Mouse (Mus musculus): ENCODE results near the gene Lgalsl. TPM values are rescaled to one million over a fixed set of nuclear protein-coding genes. Genes with fewer than 3 reads are reported as not detected.

Gene Lgalsl
- total RNA-seq, 1 experiment: 15.7 TPM

DNA sequence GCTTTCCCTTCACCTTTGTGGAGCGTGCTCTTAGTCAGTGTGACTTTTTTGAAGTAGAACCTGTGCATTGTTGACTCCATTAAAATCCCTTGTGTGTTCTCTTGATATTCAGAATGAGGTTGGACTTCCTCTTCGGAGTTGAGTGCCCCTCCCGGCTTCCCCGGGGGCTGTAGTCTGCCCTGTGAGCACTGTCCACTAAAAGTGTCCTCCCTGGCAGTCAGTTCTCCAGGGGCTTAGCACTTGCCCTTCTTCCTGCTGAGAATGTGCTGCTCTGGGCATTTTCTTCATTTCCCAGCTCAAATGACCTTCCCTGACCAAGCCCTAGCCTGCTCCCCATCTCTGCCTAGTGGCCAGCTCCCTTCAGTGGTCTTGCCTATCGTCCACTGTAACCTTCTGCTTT is 6.5 kb upstream of the Lgalsl start:
- in situ Hi-C loops (cut with MboI; ENCODE audit: low sequenced_read_pairs in 2 of 2, unreplicated experiment in 2 of 2): no loop called here
- no peak for TF ChIP-seq HCFC1 (IDR thresholded peaks at IDR 0.05; ENCODE audit: borderline replicate concordance, insufficient read depth, low read length)
- TF ChIP-seq CHD2 (IDR thresholded peaks at IDR 0.05; ENCODE audit: low read depth, low read length): no peak
- TF ChIP-seq ZNF384 (IDR thresholded peaks at IDR 0.05; ENCODE audit: low read depth, low read length): no peak
- no peak for TF ChIP-seq ZC3H11A (IDR thresholded peaks at IDR 0.05; ENCODE audit: borderline replicate concordance, low read depth, low read length)
- TF ChIP-seq MAFK (IDR thresholded peaks at IDR 0.05; ENCODE audit: insufficient read depth, low read depth, low read length): no peak
- Histone ChIP-seq H3K4me1 (ENCODE audit: control insufficient read depth in 2 of 2, insufficient read depth in 2 of 2, low read length in 2 of 2, poor library complexity in 1 of 2) (no peaks in the 10 kb centered on the region), H3K27ac (ENCODE audit: insufficient read depth, low read depth, low read length, poor library complexity, severe bottlenecking) (no peak overlapping the region), H3K9ac (ENCODE audit: insufficient read depth, low read depth, low read length, poor library complexity, severe bottlenecking) (no peak overlapping the region), H3K4me3 (ENCODE audit: insufficient read depth in 1 of 2, low read depth in 1 of 2, low read length in 2 of 2, poor library complexity in 1 of 2, severe bottlenecking in 1 of 2) (no peak overlapping the region), H3K9me3 (ENCODE audit: control insufficient read depth, insufficient read depth, low read depth, low read length) (no peaks in the 10 kb centered on the region), H3K36me3 (ENCODE audit: control insufficient read depth, insufficient read depth, low read length, poor library complexity, severe bottlenecking) (no peaks in the 10 kb centered on the region)
- DNase-seq (ENCODE audit: low read depth, low spot score): no peak

- Histone ChIP-seq H3K9ac (ENCODE audit: insufficient read depth, low read depth, low read length, poor library complexity, severe bottlenecking) (0 out of 2 replicates have a peak overlapping the region, but pooled peaks have one; percentile 81), H3K27ac (ENCODE audit: insufficient read depth, low read depth, low read length, poor library complexity, severe bottlenecking) (no peak overlapping the region), H3K4me3 (ENCODE audit: insufficient read depth in 1 of 2, low read depth in 1 of 2, low read length in 2 of 2, poor library complexity in 1 of 2, severe bottlenecking in 1 of 2) (peak overlapping the region; percentile 83 to 97), H3K36me3 (ENCODE audit: control insufficient read depth, insufficient read depth, low read length, poor library complexity, severe bottlenecking) (peaks cover 9% of the 10 kb centered on the region), H3K9me3 (ENCODE audit: control insufficient read depth, insufficient read depth, low read depth, low read length) (no peaks in the 10 kb centered on the region), H3K4me1 (ENCODE audit: control insufficient read depth in 2 of 2, insufficient read depth in 2 of 2, low read length in 2 of 2, poor library complexity in 1 of 2) (peaks cover 2 to 6% of the 10 kb centered on the region in 2 experiments; a peak in 2 of 4 replicates)
- in situ Hi-C loops (cut with MboI; ENCODE audit: low sequenced_read_pairs in 2 of 2, unreplicated experiment in 2 of 2): no loop called here
- TF ChIP-seq ZNF384 (IDR thresholded peaks at IDR 0.05; ENCODE audit: low read depth, low read length) (no peak), HCFC1 (IDR thresholded peaks at IDR 0.05; ENCODE audit: borderline replicate concordance, insufficient read depth, low read length) (no peak), ZC3H11A (IDR thresholded peaks at IDR 0.05; ENCODE audit: borderline replicate concordance, low read depth, low read length) (no peak), MAFK (IDR thresholded peaks at IDR 0.05; ENCODE audit: insufficient read depth, low read depth, low read length) (no peak), CHD2 (IDR thresholded peaks at IDR 0.05; ENCODE audit: low read depth, low read length) (no peak)
- DNase-seq (ENCODE audit: low read depth, low spot score): no peak
Observed at GRCm38 (mm10) chr11:20831600-20832137, 813 bp upstream of the Lgalsl start.

DNA sequence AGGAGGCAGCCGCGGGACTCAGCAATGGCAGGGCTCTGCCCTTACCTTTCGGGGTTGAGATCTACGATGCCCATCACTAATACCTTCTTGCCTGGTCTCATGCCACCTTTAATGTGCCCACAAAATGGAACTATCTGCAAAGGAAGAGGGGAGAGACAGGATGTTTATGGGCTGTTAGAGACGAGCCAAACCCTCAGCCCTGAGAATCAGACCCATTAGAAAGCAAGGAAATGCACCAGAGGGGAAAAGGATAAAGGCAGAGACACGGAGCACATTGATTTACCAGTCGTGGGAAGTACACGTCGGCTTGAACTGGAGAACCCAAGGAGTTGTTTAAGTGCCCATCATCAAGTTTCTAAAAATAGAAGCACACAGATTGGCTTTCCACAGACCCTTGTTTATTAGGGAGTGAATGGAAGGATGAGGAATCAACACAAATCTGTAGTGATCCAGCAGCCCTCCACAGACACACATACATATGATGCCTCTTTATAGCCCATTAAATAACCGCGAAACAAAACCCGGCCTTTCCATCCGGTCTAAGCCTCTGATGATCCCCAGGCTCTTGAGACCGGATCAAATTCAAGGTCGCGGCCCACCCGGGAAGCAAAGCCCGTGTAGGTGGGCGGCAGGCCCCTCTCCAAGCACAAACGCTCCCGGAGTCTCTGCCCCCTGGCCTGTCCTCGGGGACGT is 717 bp downstream of the Lgalsl start:
- TF ChIP-seq MAFK (IDR thresholded peaks at IDR 0.05; ENCODE audit: insufficient read depth, low read depth, low read length): no peak
- no peak for TF ChIP-seq ZNF384 (IDR thresholded peaks at IDR 0.05; ENCODE audit: low read depth, low read length)
- no peak for TF ChIP-seq ZC3H11A (IDR thresholded peaks at IDR 0.05; ENCODE audit: borderline replicate concordance, low read depth, low read length)
- TF ChIP-seq CHD2 (IDR thresholded peaks at IDR 0.05; ENCODE audit: low read depth, low read length): no peak
- no peak for TF ChIP-seq HCFC1 (IDR thresholded peaks at IDR 0.05; ENCODE audit: borderline replicate concordance, insufficient read depth, low read length)
- no peak overlapping the region for H3K27ac ChIP-seq (ENCODE audit: insufficient read depth, low read depth, low read length, poor library complexity, severe bottlenecking)
- H3K4me1 ChIP-seq (ENCODE audit: control insufficient read depth in 2 of 2, insufficient read depth in 2 of 2, low read length in 2 of 2, poor library complexity in 1 of 2): peaks cover 2 to 6% of the 10 kb centered on the region in 2 experiments; a peak in 2 of 4 replicates
- peak overlapping the region; percentile 83 to 97 for H3K4me3 ChIP-seq (ENCODE audit: insufficient read depth in 1 of 2, low read depth in 1 of 2, low read length in 2 of 2, poor library complexity in 1 of 2, severe bottlenecking in 1 of 2)
- in situ Hi-C loops (cut with MboI; ENCODE audit: low sequenced_read_pairs in 2 of 2, unreplicated experiment in 2 of 2): no loop called here
- no peaks in the 10 kb centered on the region for H3K9me3 ChIP-seq (ENCODE audit: control insufficient read depth, insufficient read depth, low read depth, low read length)
- H3K36me3 ChIP-seq (ENCODE audit: control insufficient read depth, insufficient read depth, low read length, poor library complexity, severe bottlenecking): peaks cover 12% of the 10 kb centered on the region
- peak; percentile 19 for DNase-seq (ENCODE audit: low read depth, low spot score)
- H3K9ac ChIP-seq (ENCODE audit: insufficient read depth, low read depth, low read length, poor library complexity, severe bottlenecking): peak overlapping the region; percentile 81

DNA sequence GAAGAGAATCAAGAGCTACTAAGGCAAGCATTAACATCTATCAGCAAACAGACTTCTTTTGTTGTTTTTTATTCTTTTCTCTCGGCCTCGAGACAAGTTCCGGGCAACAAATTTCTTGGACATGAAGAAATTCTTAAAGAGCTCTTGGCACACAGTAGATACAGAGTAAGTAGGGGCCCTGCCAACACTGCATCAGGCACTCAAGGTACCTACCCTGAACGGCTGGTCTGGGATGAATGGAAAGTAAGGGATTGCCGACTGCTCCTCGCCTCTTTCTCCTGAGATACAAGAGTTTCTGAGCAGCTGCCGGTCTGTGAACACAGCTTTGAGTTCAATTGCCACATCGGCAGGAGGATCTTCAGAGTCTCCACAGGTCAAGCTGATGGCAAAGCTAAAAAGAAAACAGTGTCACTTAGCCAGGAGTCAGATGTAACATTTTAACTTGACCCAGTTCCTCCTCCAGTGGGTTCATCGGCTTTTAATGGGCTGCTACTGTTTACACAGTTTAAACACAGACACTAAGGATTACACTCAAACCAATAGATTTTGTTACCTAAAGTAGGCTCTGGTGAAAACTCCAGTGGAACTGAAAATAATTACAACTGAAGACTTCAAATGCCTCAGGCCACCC is 1.7 kb downstream of the Lgalsl start:
- no peak overlapping the region for H3K27ac ChIP-seq (ENCODE audit: insufficient read depth, low read depth, low read length, poor library complexity, severe bottlenecking)
- H3K9ac ChIP-seq (ENCODE audit: insufficient read depth, low read depth, low read length, poor library complexity, severe bottlenecking): no peak overlapping the region
- H3K9me3 ChIP-seq (ENCODE audit: control insufficient read depth, insufficient read depth, low read depth, low read length): no peaks in the 10 kb centered on the region
- H3K36me3 ChIP-seq (ENCODE audit: control insufficient read depth, insufficient read depth, low read length, poor library complexity, severe bottlenecking): peaks cover 12% of the 10 kb centered on the region
- peaks cover 2 to 6% of the 10 kb centered on the region in 2 experiments; a peak in 2 of 4 replicates for H3K4me1 ChIP-seq (ENCODE audit: control insufficient read depth in 2 of 2, insufficient read depth in 2 of 2, low read length in 2 of 2, poor library complexity in 1 of 2)
- no peak overlapping the region for H3K4me3 ChIP-seq (ENCODE audit: insufficient read depth in 1 of 2, low read depth in 1 of 2, low read length in 2 of 2, poor library complexity in 1 of 2, severe bottlenecking in 1 of 2)
- TF ChIP-seq CHD2 (IDR thresholded peaks at IDR 0.05; ENCODE audit: low read depth, low read length) (no peak), HCFC1 (IDR thresholded peaks at IDR 0.05; ENCODE audit: borderline replicate concordance, insufficient read depth, low read length) (no peak), ZNF384 (IDR thresholded peaks at IDR 0.05; ENCODE audit: low read depth, low read length) (no peak), MAFK (IDR thresholded peaks at IDR 0.05; ENCODE audit: insufficient read depth, low read depth, low read length) (no peak), ZC3H11A (IDR thresholded peaks at IDR 0.05; ENCODE audit: borderline replicate concordance, low read depth, low read length) (no peak)
- no peak for DNase-seq (ENCODE audit: low read depth, low spot score)
- in situ Hi-C loops (cut with MboI; ENCODE audit: low sequenced_read_pairs in 2 of 2, unreplicated experiment in 2 of 2): no loop called here

Measured in ES-E14 (cell line).